Mouse (Mus musculus): ENCODE results near the gene Rnf185. TPM values are rescaled to one million over a fixed set of nuclear protein-coding genes. Genes with fewer than 3 reads are reported as not detected.

Rnf185 gene
- total RNA-seq, 2 experiments from 2014 or later: 26.6 to 29.1 TPM

- no peak overlapping the region for H3K4me3 ChIP-seq
- no peak for DNase-seq (ENCODE audit: low spot score in 2 of 2)
- no peak overlapping the region for H3K27ac ChIP-seq
- no peak for TF ChIP-seq CTCF (conservative IDR thresholded peaks at IDR 0.05)
These were observed 70.9 kb downstream of the Rnf185 start for GRCm38 (mm10) chr11:3381148-3381814.

- DNase-seq (ENCODE audit: low spot score in 2 of 2): no peak
- TF ChIP-seq CTCF (conservative IDR thresholded peaks at IDR 0.05): no peak
- Histone ChIP-seq H3K27ac (no peak overlapping the region), H3K4me3 (no peak overlapping the region)
These were observed 72.7 kb downstream of the Rnf185 start for GRCm38 (mm10) chr11:3379427-3379826.

GRCm38 (mm10) chr11:3374741-3375140 lies 77.4 kb downstream of the Rnf185 start:
- Histone ChIP-seq H3K4me3 (no peak overlapping the region), H3K27ac (peak overlapping the region; percentile 67; the same call in 1 of the 2 replicates)
- no peak for TF ChIP-seq CTCF (conservative IDR thresholded peaks at IDR 0.05)
- no peak for DNase-seq (ENCODE audit: low spot score in 2 of 2)

- Histone ChIP-seq H3K4me3 (no peak overlapping the region), H3K27ac (peak overlapping the region; percentile 67)
- TF ChIP-seq CTCF (conservative IDR thresholded peaks at IDR 0.05): no peak
- no peak for DNase-seq (ENCODE audit: low spot score in 2 of 2)
These were observed 77.9 kb downstream of the Rnf185 start for GRCm38 (mm10) chr11:3374293-3374645.

- H3K4me3 ChIP-seq: no peak overlapping the region
- peak overlapping the region; percentile 67 for H3K27ac ChIP-seq
- DNase-seq (ENCODE audit: low spot score in 2 of 2): no peak
- no peak for TF ChIP-seq CTCF (conservative IDR thresholded peaks at IDR 0.05)
These were observed 78.4 kb downstream of the Rnf185 start for GRCm38 (mm10) chr11:3373591-3374292.

- no peak for TF ChIP-seq CTCF (conservative IDR thresholded peaks at IDR 0.05)
- no peak for DNase-seq (ENCODE audit: low spot score in 2 of 2)
- peak overlapping the region; percentile 92 for H3K27ac ChIP-seq
- peak overlapping the region; percentile 83 for H3K4me3 ChIP-seq
These were observed 80.4 kb downstream of the Rnf185 start for GRCm38 (mm10) chr11:3371599-3372295.

GRCm38 (mm10) chr11:3370928-3371598 lies 81.1 kb downstream of the Rnf185 start:
- Histone ChIP-seq H3K4me3 (peak overlapping the region; percentile 83), H3K27ac (peak overlapping the region; percentile 92)
- TF ChIP-seq CTCF (conservative IDR thresholded peaks at IDR 0.05): no peak
- DNase-seq (ENCODE audit: low spot score in 2 of 2): peak; percentile 79 to 91

- H3K4me3 ChIP-seq: peak overlapping the region; percentile 83
- DNase-seq (ENCODE audit: low spot score in 2 of 2): no peak
- TF ChIP-seq CTCF (conservative IDR thresholded peaks at IDR 0.05): no peak
- H3K27ac ChIP-seq: peak overlapping the region; percentile 92; the same call in 1 of the 2 replicates
These were observed 82.0 kb downstream of the Rnf185 start for GRCm38 (mm10) chr11:3370162-3370561.

- DNase-seq (ENCODE audit: low spot score in 2 of 2): no peak
- Histone ChIP-seq H3K27ac (no peak overlapping the region), H3K4me3 (peak overlapping the region; percentile 83; the same call in 1 of the 2 replicates)
- TF ChIP-seq CTCF (conservative IDR thresholded peaks at IDR 0.05): no peak
These were observed 82.7 kb downstream of the Rnf185 start for GRCm38 (mm10) chr11:3369449-3369848.

- DNase-seq (ENCODE audit: low spot score in 2 of 2): no peak
- H3K4me3 ChIP-seq: no peak overlapping the region
- no peak for TF ChIP-seq CTCF (conservative IDR thresholded peaks at IDR 0.05)
- no peak overlapping the region for H3K27ac ChIP-seq
These were observed 83.2 kb downstream of the Rnf185 start for GRCm38 (mm10) chr11:3368983-3369382.

GRCm38 (mm10) chr11:3366411-3366810 lies 85.8 kb downstream of the Rnf185 start:
- no peak overlapping the region for H3K4me3 ChIP-seq
- DNase-seq (ENCODE audit: low spot score in 2 of 2): no peak
- TF ChIP-seq CTCF (conservative IDR thresholded peaks at IDR 0.05): no peak
- no peak overlapping the region for H3K27ac ChIP-seq

Other genes with a start within 250 kb of the Rnf185 start
- 10 to 100 TPM; 67.7 to 80.6 TPM for gene Eif4enif1, start 250.0 kb downstream of the Rnf185 start, total RNA-seq (2021)
- 10 to 100 TPM; 91.7 to 98.9 TPM for gene Drg1, start 185.9 kb downstream of the Rnf185 start, total RNA-seq (2021)
- gene Patz1, start 163.5 kb downstream of the Rnf185 start, total RNA-seq (2021): 10 to 100 TPM; 55.5 to 56.6 TPM
- gene Pik3ip1, start 122.0 kb downstream of the Rnf185 start, total RNA-seq (2021): 10 to 100 TPM; 35.9 to 41.5 TPM
- gene Limk2, start 43.2 kb downstream of the Rnf185 start, total RNA-seq (2021): 100 to 1,000 TPM in 1 of 2 experiments, 10 to 100 TPM in 1; 97.6 to 117 TPM
- 1 to 10 TPM; 2.1 to 2.3 TPM for gene Pla2g3, start 35.9 kb upstream of the Rnf185 start, total RNA-seq (2021)
- 10 to 100 TPM; 87.1 to 97.1 TPM for gene Inpp5j, start 52.5 kb upstream of the Rnf185 start, total RNA-seq (2021)
- gene Selenom, start 62.3 kb upstream of the Rnf185 start, total RNA-seq (2021): 100 to 1,000 TPM; 199 to 202 TPM
- gene Smtn, start 88.2 kb upstream of the Rnf185 start, total RNA-seq (2021): 10 to 100 TPM in 1 of 2 experiments, 1 to 10 TPM in 1; 7.4 to 10.3 TPM
- gene Morc2a, start 196.8 kb upstream of the Rnf185 start, total RNA-seq (2021): 10 to 100 TPM; 41.8 to 42.6 TPM

All from layer of hippocampus, adult 2 months (tissue).